Mouse (Mus musculus) MEL (cell line): ENCODE measurements around the gene Rhoq. TPM values are rescaled to one million over a fixed set of nuclear protein-coding genes. Genes with fewer than 3 reads are reported as not detected.

ENCODE experiments used
- DNase-seq: peaks from one replicate; pipeline ENCODE4 v3.0.0; 2011; ENCODE audit warnings: low read depth, low spot score
- H3K27ac ChIP-seq: 2 replicates; pipeline ENCODE4 v1.5.1; 2012; ENCODE audit warnings: low read depth, mild to moderate bottlenecking, control low read depth, low read length, moderate library complexity; ENCODE audit not compliant: control insufficient read depth
- H3K27me3 ChIP-seq, 2 experiments: fragments of 150-350 bp in 1 of 2; sonication (generic) in 1 of 2; 2 replicates each; pipeline ENCODE4 v1.6.1; 2012; ENCODE audit warnings: low read length in 2 of 2, mild to moderate bottlenecking in 2 of 2, improper control_type of control experiment in 1 of 2, moderate library complexity in 1 of 2; ENCODE audit not compliant: insufficient read depth in 2 of 2, control insufficient read depth in 1 of 2
- H3K36me3 ChIP-seq, 2 experiments: 2 replicates each; pipeline ENCODE4 v1.6.1; 2012 to 2014; ENCODE audit warnings: low read length in 2 of 2, improper control_type of control experiment in 1 of 2, inconsistent platforms in 1 of 2, mild to moderate bottlenecking in 1 of 2; ENCODE audit not compliant: insufficient read depth in 2 of 2, control insufficient read depth in 1 of 2
- H3K4me1 ChIP-seq, 2 experiments: fragments of 150-350 bp in 1 of 2; sonication (generic) in 1 of 2; 2 replicates each; pipeline ENCODE4 v1.6.1; 2012; ENCODE audit warnings: low read length in 2 of 2, improper control_type of control experiment in 1 of 2, mild to moderate bottlenecking in 1 of 2; ENCODE audit not compliant: insufficient read depth in 2 of 2, control insufficient read depth in 1 of 2
- H3K4me3 ChIP-seq, 2 experiments: fragments of 150-350 bp in 1 of 2; sonication (generic) in 1 of 2; 2 replicates each; pipeline ENCODE4 v1.5.1; 2012; ENCODE audit warnings: low read depth in 2 of 2, low read length in 2 of 2, mild to moderate bottlenecking in 2 of 2, moderate library complexity in 2 of 2, control low read depth in 1 of 2, improper control_type of control experiment in 1 of 2; ENCODE audit not compliant: control insufficient read depth in 1 of 2, insufficient read depth in 1 of 2
- H3K79me2 ChIP-seq: 2 replicates; pipeline ENCODE4 v1.6.1; 2012; ENCODE audit warnings: mild to moderate bottlenecking, low read length, moderate library complexity; ENCODE audit not compliant: control insufficient read depth, poor library complexity, insufficient read depth
- H3K9ac ChIP-seq: 2 replicates; pipeline ENCODE4 v1.6.1; 2012; ENCODE audit warnings: low read depth, mild to moderate bottlenecking, control low read depth, low read length, moderate library complexity; ENCODE audit not compliant: control insufficient read depth, poor library complexity, severe bottlenecking
- H3K9me3 ChIP-seq: fragments of 150-350 bp; sonication (generic); replicated peaks from 2 replicates; pipeline ENCODE4 v1.6.1; 2012; ENCODE audit warnings: mild to moderate bottlenecking, low read length, improper control_type of control experiment, moderate library complexity; ENCODE audit not compliant: insufficient read depth
- BHLHE40 ChIP-seq: IDR thresholded peaks from 2 replicates; pipeline ENCODE4 v1.6.1; 2012; ENCODE audit warnings: low read depth, mild to moderate bottlenecking, inconsistent platforms, low read length, improper control_type of control experiment, borderline replicate concordance
- CTCF ChIP-seq, 3 experiments: IDR thresholded peaks in 2 of 3; conservative IDR thresholded peaks in 1 of 3; 2 replicates each; pipeline ENCODE4 v1.5.1; 2011 to 2012; ENCODE audit warnings: low read length in 3 of 3, low read depth in 2 of 3, mild to moderate bottlenecking in 2 of 3, improper control_type of control experiment in 1 of 3, inconsistent platforms in 1 of 3, mixed read lengths in 1 of 3, moderate library complexity in 1 of 3; ENCODE audit not compliant: control insufficient read depth in 1 of 3, insufficient read depth in 1 of 3, poor library complexity in 1 of 3, severe bottlenecking in 1 of 3
- ELF1 ChIP-seq: IDR thresholded peaks from 2 replicates; pipeline ENCODE4 v1.6.1; 2014; ENCODE audit warnings: low read depth, mild to moderate bottlenecking, inconsistent platforms, low read length, improper control_type of control experiment, moderate library complexity
- GATA1 ChIP-seq: IDR thresholded peaks from 2 replicates; pipeline ENCODE4 v1.6.1; 2011; ENCODE audit warnings: low read depth, low read length, improper control_type of control experiment
- HCFC1 ChIP-seq: IDR thresholded peaks from 2 replicates; pipeline ENCODE4 v1.6.1; 2012; ENCODE audit warnings: low read depth, mild to moderate bottlenecking, inconsistent platforms, low read length, improper control_type of control experiment, moderate library complexity
- MAFK ChIP-seq: IDR thresholded peaks from 2 replicates; pipeline ENCODE4 v1.6.1; 2011; ENCODE audit warnings: low read depth, mild to moderate bottlenecking, low read length, improper control_type of control experiment, borderline replicate concordance
- MAX ChIP-seq: IDR thresholded peaks from 2 replicates; pipeline ENCODE4 v1.6.1; 2011; ENCODE audit warnings: low read length, improper control_type of control experiment
- MEF2A ChIP-seq: IDR thresholded peaks from 2 replicates; pipeline ENCODE4 v1.6.1; 2014; ENCODE audit warnings: low read depth, mild to moderate bottlenecking, inconsistent platforms, low read length, improper control_type of control experiment; ENCODE audit not compliant: poor library complexity, insufficient replicate concordance, severe bottlenecking; ENCODE audit errors: extremely low read depth
- MXI1 ChIP-seq: IDR thresholded peaks from 2 replicates; pipeline ENCODE4 v1.6.1; 2011; ENCODE audit warnings: mild to moderate bottlenecking, low read depth, low read length, improper control_type of control experiment
- MYB ChIP-seq: IDR thresholded peaks from 2 replicates; pipeline ENCODE4 v1.6.1; 2011; ENCODE audit warnings: mild to moderate bottlenecking, low read depth, low read length, improper control_type of control experiment
- POLR2AphosphoS2 ChIP-seq: IDR thresholded peaks from 2 replicates; pipeline ENCODE4 v1.6.1; 2011; ENCODE audit warnings: low read length, improper control_type of control experiment
- RAD21 ChIP-seq: IDR thresholded peaks from 2 replicates; pipeline ENCODE4 v1.6.1; 2011; ENCODE audit warnings: mild to moderate bottlenecking, low read depth, low read length, improper control_type of control experiment
- RCOR1 ChIP-seq: IDR thresholded peaks from 2 replicates; pipeline ENCODE4 v1.6.1; 2012; ENCODE audit warnings: low read depth, mild to moderate bottlenecking, inconsistent platforms, low read length, improper control_type of control experiment
- SIN3A ChIP-seq: IDR thresholded peaks from 2 replicates; pipeline ENCODE4 v1.6.1; 2012; ENCODE audit warnings: low read length, improper control_type of control experiment, inconsistent platforms
- SMC3 ChIP-seq: IDR thresholded peaks from 2 replicates; pipeline ENCODE4 v1.6.1; 2011; ENCODE audit warnings: low read depth, low read length, improper control_type of control experiment
- TAL1 ChIP-seq: IDR thresholded peaks from 2 replicates; pipeline ENCODE4 v1.6.1; 2012; ENCODE audit warnings: mild to moderate bottlenecking, inconsistent platforms, low read length, moderate library complexity, mixed read lengths
- TBP ChIP-seq: IDR thresholded peaks from 2 replicates; pipeline ENCODE4 v1.8.0; 2011; ENCODE audit warnings: low read depth, low read length, improper control_type of control experiment
- TCF12 ChIP-seq: IDR thresholded peaks from 2 replicates; pipeline ENCODE4 v1.6.1; 2014; ENCODE audit warnings: low read depth, mild to moderate bottlenecking, inconsistent platforms, low read length, improper control_type of control experiment, moderate library complexity
- UBTF ChIP-seq: IDR thresholded peaks from 2 replicates; pipeline ENCODE4 v1.6.1; 2012; ENCODE audit warnings: low read depth, mild to moderate bottlenecking, inconsistent platforms, low read length, improper control_type of control experiment, moderate library complexity, borderline replicate concordance; ENCODE audit not compliant: insufficient read depth
- ZC3H11A ChIP-seq: IDR thresholded peaks from 2 replicates; pipeline ENCODE4 v1.6.1; 2012; ENCODE audit warnings: low read depth, mild to moderate bottlenecking, inconsistent platforms, low read length, improper control_type of control experiment
- ZNF384 ChIP-seq: IDR thresholded peaks from 2 replicates; pipeline ENCODE4 v1.6.1; 2012; ENCODE audit warnings: low read depth, mild to moderate bottlenecking, inconsistent platforms, low read length, improper control_type of control experiment
- polyA plus RNA-seq, 2 experiments: library from polyadenylated mRNA; stranded (reverse) in 1 of 2; unstranded in 1 of 2; fragments of >175 nt in 1 of 2; fragments of >200 nt in 1 of 2; gene quantifications; 2 replicates each; pipeline versions ENCODE4 v1.2.1 to v1.2.4; 2012; ENCODE audit warnings: low replicate concordance in 2 of 2, low read depth in 1 of 2; ENCODE audit not compliant: insufficient read length in 2 of 2, insufficient read depth in 1 of 2, missing spikeins in 1 of 2
- total RNA-seq: library from RNA; depleted of rRNA; stranded (reverse); fragments of 300-350 nt; gene quantifications from 2 replicates; pipeline ENCODE4 v1.2.3, GENCODE M21; 2012

Gene Rhoq
- total and polyA plus RNA-seq, 3 experiments = 3.1 to 34.9 (median 9.4) TPM

DNA sequence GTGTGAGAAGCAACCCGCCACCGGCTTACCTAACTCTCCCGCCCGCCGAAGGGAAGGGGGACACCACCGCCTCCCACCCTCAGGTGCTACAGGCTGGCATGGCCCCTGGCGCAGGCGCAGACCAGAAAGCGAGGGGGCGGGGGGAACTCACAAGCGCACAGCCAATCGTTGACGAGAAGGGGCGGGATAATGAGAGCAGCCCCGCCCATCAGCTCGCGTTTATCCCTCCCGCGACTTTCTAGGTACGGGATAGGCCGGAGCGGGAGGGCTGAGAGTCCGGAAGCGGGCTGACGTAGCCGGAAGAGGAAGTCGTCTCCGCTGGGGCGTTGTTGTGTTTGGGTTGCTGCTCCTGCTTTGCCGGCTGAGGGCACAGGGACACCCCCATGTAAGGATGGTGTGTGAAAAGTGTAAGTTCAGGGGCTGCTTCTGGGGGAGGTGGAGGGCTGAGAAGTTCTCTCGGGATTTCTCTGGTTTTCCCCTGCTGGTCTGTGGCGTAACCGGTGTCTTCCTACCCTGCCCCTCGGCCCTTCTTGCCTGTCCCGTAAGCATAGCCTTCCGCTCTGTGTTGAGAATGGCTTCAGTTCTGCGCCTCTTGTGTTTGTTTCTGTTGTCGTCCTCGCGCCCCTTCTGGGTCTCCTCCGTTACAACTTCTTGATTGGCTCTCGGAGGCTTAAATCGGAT, 62.5 kb downstream of the Rhoq start, which contains the start of the genes Pigf and Cript (continued):
- TF ChIP-seq MAX (peak; percentile 67; the same call in 1 of the 2 replicates), SIN3A (peak; percentile 99), TCF12 (0 out of 2 replicates have a peak, but pooled peaks have one; percentile 39), MYB (no peak), MEF2A (no peak), TBP (peak; percentile 61; the same call in 1 of the 2 replicates), MXI1 (peak; percentile 92), RCOR1 (0 out of 2 replicates have a peak, but pooled peaks have one; percentile 22), MAFK (no peak), HCFC1 (peak; percentile 90), ELF1 (peak; percentile 99), ZNF384 (no peak), GATA1 (no peak), TAL1 (no peak), BHLHE40 (no peak), UBTF (no peak)

DNA sequence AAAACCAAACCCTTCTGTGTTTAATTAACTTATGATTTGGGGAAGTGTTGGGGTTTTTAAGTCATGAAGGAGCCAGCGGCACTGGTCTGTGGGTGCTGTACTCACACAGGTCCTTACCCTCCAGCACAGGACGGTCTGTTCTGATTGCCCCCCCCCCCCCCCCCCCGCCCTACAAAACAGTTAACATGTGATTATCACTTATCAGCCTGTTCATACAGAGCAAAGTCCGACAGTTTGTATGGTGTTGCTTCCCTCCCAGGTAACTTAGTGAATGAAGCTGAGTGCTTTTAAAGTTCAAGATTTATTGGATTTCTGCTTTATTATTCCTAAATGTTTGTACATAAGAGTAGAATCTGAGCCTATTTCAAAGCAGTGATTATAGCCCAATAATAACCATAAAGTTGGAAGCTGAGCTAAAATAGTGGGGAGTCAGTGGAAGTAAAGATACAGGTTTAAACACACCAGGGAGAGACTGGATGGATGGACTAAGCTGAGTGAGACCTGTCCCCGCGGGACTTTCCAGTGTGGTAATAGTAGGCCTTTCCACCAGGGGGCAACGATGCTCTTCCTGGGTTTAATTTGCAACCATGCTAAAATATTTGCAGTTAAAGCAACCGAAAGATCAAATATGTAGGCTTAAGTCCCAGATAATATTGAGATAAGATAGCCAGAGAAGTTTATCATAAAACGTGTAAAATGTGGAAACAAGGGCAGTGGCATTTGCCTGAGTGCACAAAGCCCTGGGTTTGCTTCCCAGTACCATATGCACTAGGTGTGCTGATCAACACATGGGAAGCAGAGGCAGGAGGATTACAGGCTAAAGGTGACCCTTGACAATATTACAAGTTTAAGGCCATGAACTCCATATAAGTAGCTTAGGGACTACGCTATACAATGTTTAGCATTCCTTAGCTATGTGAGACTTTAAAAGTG, 73.5 kb downstream of the Rhoq start:
- DNase-seq = peak; percentile 68
- TF ChIP-seq RCOR1 (no peak), CTCF (IDR thresholded peaks at IDR 0.05 in 2 of 3, conservative IDR thresholded peaks at IDR 0.05 in 1 of 3; ENCODE audit: control insufficient read depth in 1 of 3, insufficient read depth in 1 of 3, low read depth in 2 of 3, low read length in 3 of 3, poor library complexity in 1 of 3, severe bottlenecking in 1 of 3) (peak; percentile 52 to 78 (median 63)), RAD21 (peak; percentile 70), ZC3H11A (peak; percentile 58), POLR2AphosphoS2 (no peak), SMC3 (peak; percentile 82), GATA1 (peak; percentile 28; the same call in 1 of the 2 replicates), ZNF384 (0 out of 2 replicates have a peak, but pooled peaks have one; percentile 12), UBTF (no peak)
- TF ChIP-seq, all 39 proteins: peak for 6
- no peaks in the 10 kb centered on the region for H3K36me3 ChIP-seq

More for the DNA sequence above, 73.5 kb downstream of the Rhoq start:
- H3K9ac ChIP-seq = no peak overlapping the region
- no peaks in the 10 kb centered on the region for H3K4me1 ChIP-seq
- no peak overlapping the region for H3K27ac ChIP-seq
- H3K4me3 ChIP-seq = no peak overlapping the region
- no peaks in the 10 kb centered on the region for H3K9me3 ChIP-seq
- H3K79me2 ChIP-seq = no peaks in the 10 kb centered on the region
- H3K27me3 ChIP-seq = no peaks in the 10 kb centered on the region
